Mouse (Mus musculus) brain, adult 2 months (tissue): Measurements from ENCODE around the gene Nrxn1.

Experiments
- DNase-seq: peaks from one replicate; pipeline ENCODE4 v3.0.0; 2011; ENCODE audit warnings: low read depth, low spot score

Gene Nrxn1

GRCm38 (mm10) chr17:90809197-90810163 is 283.4 kb downstream of the Nrxn1 start:
- DNase-seq, result peak; percentile 88

- DNase-seq, result no peak
Observed at GRCm38 (mm10) chr17:90808256-90808655, 284.6 kb downstream of the Nrxn1 start.

- DNase-seq, result peak; percentile 85
Observed at GRCm38 (mm10) chr17:90807199-90807598, 285.7 kb downstream of the Nrxn1 start.

- DNase-seq, result no peak
Observed at GRCm38 (mm10) chr17:90798689-90799088, 294.2 kb downstream of the Nrxn1 start.

GRCm38 (mm10) chr17:90797659-90798288 is 295.1 kb downstream of the Nrxn1 start:
- DNase-seq, result peak; percentile 62

- peak; percentile 66 for DNase-seq
Observed at GRCm38 (mm10) chr17:90796974-90797373, 295.9 kb downstream of the Nrxn1 start.

GRCm38 (mm10) chr17:90788491-90789127 is 304.3 kb downstream of the Nrxn1 start:
- no peak for DNase-seq

GRCm38 (mm10) chr17:90788040-90788439 is 304.8 kb downstream of the Nrxn1 start:
- DNase-seq, result no peak

- no peak for DNase-seq
Observed at GRCm38 (mm10) chr17:90787121-90787788, 305.6 kb downstream of the Nrxn1 start.

- no peak for DNase-seq
Observed at GRCm38 (mm10) chr17:90780481-90780880, 312.4 kb downstream of the Nrxn1 start.

- DNase-seq, result peak; percentile 79
Observed at GRCm38 (mm10) chr17:90775397-90775796, 317.5 kb downstream of the Nrxn1 start.

GRCm38 (mm10) chr17:90773233-90773632 is 319.6 kb downstream of the Nrxn1 start:
- DNase-seq, result peak; percentile 46

GRCm38 (mm10) chr17:90768216-90768615 is 324.7 kb downstream of the Nrxn1 start:
- DNase-seq, result peak; percentile 87

- no peak for DNase-seq
Observed at GRCm38 (mm10) chr17:90727124-90727523, 365.7 kb downstream of the Nrxn1 start.

GRCm38 (mm10) chr17:90704773-90705172 is 388.1 kb downstream of the Nrxn1 start:
- DNase-seq, result peak; percentile 88

- no peak for DNase-seq
Observed at GRCm38 (mm10) chr17:90702626-90703025, 390.2 kb downstream of the Nrxn1 start.

GRCm38 (mm10) chr17:90696071-90696800 is 396.6 kb downstream of the Nrxn1 start:
- DNase-seq, result peak; percentile 78

GRCm38 (mm10) chr17:90695086-90695584 is 397.7 kb downstream of the Nrxn1 start:
- peak; percentile 19 for DNase-seq

GRCm38 (mm10) chr17:90684172-90684571 is 408.7 kb downstream of the Nrxn1 start:
- DNase-seq, result no peak

GRCm38 (mm10) chr17:90681019-90681418 is 411.9 kb downstream of the Nrxn1 start:
- peak; percentile 64 for DNase-seq

- DNase-seq, result no peak
Observed at GRCm38 (mm10) chr17:90676676-90677075, 416.2 kb downstream of the Nrxn1 start.
